Mouse (Mus musculus) left cerebral cortex, adult 2 months (tissue): Measurements from ENCODE around the gene Ndufs2. TPM values are rescaled to one million over a fixed set of nuclear protein-coding genes. Genes with fewer than 3 reads are reported as not detected.
A peak's percentile ranks its signal among the peaks of the same experiment; 100 is the strongest.

ENCODE experiments used
- DNase-seq, 2 experiments: peaks; one replicate each; pipeline ENCODE4 v3.0.0; 2021 to 2022; ENCODE audit warnings: low spot score in 2 of 2, mixed read lengths in 1 of 2; ENCODE audit errors: extremely low spot score in 1 of 2
- H3K27ac ChIP-seq: fragments of 200-600 bp; 2 replicates; pipeline ENCODE4 v1.8.1; 2022
- H3K4me3 ChIP-seq: fragments of 200-600 bp; 2 replicates; pipeline ENCODE4 v1.8.1; 2022
- CTCF ChIP-seq: fragments of 200-600 bp; IDR thresholded peaks from 2 replicates; pipeline ENCODE4 v1.8.1; 2022; ENCODE audit warnings: antibody characterized with exemption, mild to moderate bottlenecking, moderate library complexity
- intact Hi-C: fragments of 180-260 bp; cut with DNase I; formaldehyde crosslinking; loops from one replicate; pipeline ENCODE4 v1.15.1; 2025
- total RNA-seq, 2 experiments: library from RNA; stranded (reverse); gene quantifications; 2 replicates each; pipeline ENCODE4 v1.2.3; 2021

Ndufs2 gene
- total RNA-seq, 2 experiments from 2014 or later = 267 to 272 TPM

DNA sequence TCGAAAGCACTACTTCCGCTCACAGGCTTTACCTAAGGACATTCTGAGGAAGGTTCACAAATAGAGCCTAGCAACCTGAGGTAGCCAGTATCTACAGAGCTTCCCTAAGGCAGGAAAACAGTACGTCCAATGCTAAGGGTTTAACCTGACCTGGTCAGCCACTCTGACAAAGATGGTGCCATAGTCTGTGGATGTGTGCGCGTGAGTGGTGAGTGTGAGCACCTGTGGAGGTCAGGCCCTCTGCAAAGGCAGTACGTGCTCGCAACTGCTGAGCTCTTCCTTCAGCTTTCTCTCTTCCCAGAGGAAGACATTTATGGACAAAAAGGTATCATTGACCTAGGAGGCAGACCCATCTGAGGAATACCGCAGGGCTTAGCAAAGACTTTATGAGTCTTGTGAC is 27.2 kb upstream of the Ndufs2 start:
- H3K27ac ChIP-seq = no peak overlapping the region
- intact Hi-C loops = no loop called here
- no peak overlapping the region for H3K4me3 ChIP-seq
- peak in 1 of 2 experiments; percentile 4 for DNase-seq
- no peak for TF ChIP-seq CTCF

DNA sequence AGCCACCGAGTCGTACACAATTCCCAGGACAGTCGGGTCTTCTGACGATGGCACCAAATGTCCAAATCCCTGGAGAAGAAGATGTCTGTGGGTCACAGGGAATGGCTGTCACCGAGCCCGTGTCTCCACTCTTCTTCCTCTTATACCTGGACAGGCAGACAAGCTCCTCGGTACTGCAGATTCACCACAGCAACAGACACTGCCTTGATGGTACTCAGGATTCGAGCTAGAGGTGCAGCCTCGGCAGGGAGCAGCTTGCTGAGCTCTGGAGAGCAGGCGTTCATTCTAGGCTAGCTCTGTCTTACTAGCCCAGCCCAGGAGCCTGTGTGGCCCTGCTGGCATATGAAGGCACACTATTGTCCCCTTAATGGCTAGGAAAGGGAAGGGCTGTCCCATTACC is 26.5 kb upstream of the Ndufs2 start:
- Histone ChIP-seq H3K4me3 (no peak overlapping the region), H3K27ac (no peak overlapping the region)
- intact Hi-C loops = no loop called here
- DNase-seq = no peak
- no peak for TF ChIP-seq CTCF

DNA sequence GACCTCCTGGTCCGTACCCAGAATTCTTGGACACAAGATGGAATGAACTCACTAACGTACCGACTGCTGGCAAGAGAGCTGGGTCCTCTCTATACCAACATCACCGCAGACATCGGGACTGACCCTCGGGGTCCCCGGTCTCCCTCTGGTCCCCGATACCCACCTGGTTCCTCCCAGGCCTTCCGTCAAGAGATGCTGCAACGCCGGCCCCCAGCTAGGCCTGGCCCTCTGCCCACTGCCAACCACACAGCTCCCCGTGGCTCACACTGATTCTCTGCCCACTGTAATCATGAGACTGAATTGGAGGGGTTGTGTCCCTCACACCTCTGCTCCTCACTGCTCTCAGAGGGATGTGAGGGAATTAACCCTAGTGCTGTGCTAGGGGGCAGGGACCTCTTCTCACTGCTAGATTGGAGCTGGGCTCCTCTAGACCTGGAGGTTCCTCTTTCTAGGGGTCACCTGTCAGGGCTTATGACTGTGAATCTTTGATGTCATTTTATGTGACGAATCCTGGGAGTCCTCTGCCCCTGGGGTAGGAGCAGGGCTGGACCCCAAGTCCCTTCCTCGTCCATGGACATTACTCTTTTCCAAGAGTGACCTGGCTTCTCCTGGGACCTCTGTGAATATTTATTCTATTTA is 25.0 kb upstream of the Ndufs2 start:
- Histone ChIP-seq H3K4me3 (no peak overlapping the region), H3K27ac (no peak overlapping the region)
- intact Hi-C loops = no loop called here
- no peak for DNase-seq
- TF ChIP-seq CTCF = no peak

DNA sequence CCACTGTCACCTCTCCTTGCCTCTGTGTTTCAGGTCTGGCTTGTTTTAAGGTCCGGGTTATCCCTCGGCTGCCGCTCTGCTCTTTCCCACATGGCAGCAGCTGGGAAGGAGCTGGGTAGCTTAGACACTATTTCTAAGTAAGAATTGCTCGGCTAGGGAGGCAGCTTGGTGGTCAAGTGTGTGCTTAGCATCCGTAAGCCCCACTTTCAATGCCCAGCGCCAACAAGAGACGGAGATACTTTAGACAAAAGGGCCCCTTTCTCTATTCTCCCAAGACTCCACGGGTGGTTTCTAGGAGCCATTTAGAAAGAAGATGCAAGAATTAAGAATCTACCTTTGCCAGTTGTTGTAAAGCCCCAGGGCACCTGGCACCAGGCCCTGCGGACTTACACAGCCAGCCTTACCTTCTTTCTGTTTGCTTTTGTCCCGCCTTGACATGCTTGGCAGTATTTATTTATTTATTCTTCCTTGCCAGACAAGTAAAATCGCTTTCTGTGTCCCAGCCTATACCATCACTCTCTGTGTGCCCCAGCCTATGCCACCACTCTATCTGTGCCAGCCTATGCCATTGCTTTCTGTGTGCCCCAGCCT is 24.1 kb upstream of the Ndufs2 start:
- Histone ChIP-seq H3K4me3 (no peak overlapping the region), H3K27ac (no peak overlapping the region)
- DNase-seq = no peak
- intact Hi-C loops = no loop called here
- TF ChIP-seq CTCF = no peak

DNA sequence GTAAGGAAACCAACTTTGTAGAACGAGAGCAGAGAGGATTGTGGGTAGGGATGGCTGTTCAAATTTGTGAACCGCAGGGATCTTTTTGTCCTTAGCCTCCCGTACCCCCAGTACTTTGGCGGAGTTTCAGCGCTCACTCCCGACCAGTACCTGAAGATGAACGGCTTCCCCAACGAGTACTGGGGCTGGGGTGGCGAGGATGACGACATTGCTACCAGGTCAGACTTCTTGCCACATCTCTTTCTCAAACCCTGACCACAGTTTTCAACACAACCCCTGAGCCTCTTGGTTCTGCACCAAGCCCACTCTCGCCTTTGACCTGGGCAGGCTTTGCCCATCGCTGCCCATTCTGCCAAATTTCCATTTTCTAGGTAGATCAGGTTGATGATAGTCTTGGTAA is 23.0 kb upstream of the Ndufs2 start:
- DNase-seq = no peak
- Histone ChIP-seq H3K4me3 (no peak overlapping the region), H3K27ac (no peak overlapping the region)
- intact Hi-C loops = no loop called here
- no peak for TF ChIP-seq CTCF

DNA sequence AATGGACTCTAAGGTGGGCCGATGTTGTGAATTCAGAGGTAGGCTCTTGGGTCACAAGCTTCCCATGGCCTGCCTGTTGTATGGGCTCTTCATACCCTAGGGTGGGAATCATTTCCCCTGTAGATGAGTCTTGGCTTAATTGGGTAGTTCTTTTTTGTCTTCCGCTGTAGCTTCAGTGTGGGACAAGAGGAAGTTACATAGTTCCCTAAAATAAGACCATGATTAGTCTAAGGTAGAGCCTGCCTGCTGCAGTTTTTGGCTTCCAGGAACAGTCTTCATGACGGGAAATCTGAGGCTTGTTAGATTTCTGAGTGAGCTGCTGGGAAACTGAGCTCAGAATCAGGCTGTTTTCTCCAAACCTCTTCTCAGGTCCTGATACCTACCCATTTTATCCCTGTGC is 20.9 kb upstream of the Ndufs2 start:
- Histone ChIP-seq H3K4me3 (no peak overlapping the region), H3K27ac (no peak overlapping the region)
- intact Hi-C loops = no loop called here
- no peak for TF ChIP-seq CTCF
- no peak for DNase-seq

DNA sequence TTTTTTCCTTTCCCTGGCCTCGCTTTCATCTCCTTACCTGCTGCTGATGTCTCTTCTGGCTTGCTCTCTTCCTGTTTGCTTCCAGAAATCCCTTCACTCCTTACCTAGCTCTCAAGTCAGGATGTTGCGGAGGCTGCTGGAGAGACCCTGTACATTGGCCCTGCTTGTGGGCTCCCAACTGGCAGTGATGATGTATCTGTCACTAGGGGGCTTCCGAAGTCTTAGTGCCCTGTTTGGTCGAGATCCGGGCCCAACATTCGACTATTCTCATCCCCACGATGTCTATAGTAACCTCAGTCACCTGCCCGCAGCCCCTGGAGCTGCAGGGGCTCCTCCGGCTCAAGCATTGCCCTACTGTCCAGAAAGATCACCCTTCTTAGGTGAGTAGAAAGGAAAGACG is 20.4 kb upstream of the Ndufs2 start:
- intact Hi-C loops = no loop called here
- no peak for TF ChIP-seq CTCF
- Histone ChIP-seq H3K4me3 (peak overlapping the region; percentile 89), H3K27ac (no peak overlapping the region)
- DNase-seq = no peak

DNA sequence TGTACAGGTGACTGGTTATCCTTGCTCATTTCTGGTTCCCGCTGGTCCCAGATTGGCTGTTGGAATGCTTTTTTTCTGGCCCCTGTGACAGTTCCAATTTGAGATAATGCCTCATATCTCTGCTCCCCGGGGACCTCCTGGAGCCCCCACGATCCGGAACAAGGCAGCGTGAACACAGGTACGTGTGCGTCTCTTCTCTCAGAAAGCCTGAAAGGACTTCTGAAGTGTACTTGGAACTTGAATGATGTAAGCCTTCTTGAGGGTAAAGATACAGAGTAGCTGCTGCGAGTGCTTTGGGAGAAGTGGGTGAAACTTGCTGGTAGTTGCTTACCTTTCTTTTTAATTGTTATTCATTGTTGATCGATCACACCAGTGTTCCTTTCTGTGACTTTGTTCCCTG is 20.0 kb upstream of the Ndufs2 start:
- Histone ChIP-seq H3K27ac (no peak overlapping the region), H3K4me3 (peak overlapping the region; percentile 89)
- DNase-seq = no peak
- intact Hi-C loops = no loop called here
- TF ChIP-seq CTCF = no peak

DNA sequence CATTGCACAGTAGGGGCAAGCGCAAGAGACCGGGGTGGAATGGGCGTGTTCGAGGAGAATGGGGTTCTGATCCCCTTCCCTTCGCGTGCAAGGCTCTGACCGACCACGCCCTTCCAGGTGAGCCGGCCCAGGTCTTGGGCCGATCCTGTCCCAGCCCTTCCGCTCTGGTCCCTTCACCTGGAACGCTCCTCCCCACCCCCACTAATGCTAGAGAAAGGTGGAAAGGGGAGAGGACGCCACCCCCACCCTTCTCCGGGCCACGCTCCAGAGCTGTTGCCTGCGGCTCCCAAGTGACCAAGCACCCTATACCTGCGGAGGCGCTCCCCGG is 19.3 kb upstream of the Ndufs2 start:
- Histone ChIP-seq H3K27ac (peak overlapping the region; percentile 89), H3K4me3 (peak overlapping the region; percentile 89)
- no peak for DNase-seq
- intact Hi-C loops = loop anchor here (1.0 kb wide), 1 partner anchor 11 kb away; the partner anchor contains the start of gene Ppox
- TF ChIP-seq CTCF = no peak

DNA sequence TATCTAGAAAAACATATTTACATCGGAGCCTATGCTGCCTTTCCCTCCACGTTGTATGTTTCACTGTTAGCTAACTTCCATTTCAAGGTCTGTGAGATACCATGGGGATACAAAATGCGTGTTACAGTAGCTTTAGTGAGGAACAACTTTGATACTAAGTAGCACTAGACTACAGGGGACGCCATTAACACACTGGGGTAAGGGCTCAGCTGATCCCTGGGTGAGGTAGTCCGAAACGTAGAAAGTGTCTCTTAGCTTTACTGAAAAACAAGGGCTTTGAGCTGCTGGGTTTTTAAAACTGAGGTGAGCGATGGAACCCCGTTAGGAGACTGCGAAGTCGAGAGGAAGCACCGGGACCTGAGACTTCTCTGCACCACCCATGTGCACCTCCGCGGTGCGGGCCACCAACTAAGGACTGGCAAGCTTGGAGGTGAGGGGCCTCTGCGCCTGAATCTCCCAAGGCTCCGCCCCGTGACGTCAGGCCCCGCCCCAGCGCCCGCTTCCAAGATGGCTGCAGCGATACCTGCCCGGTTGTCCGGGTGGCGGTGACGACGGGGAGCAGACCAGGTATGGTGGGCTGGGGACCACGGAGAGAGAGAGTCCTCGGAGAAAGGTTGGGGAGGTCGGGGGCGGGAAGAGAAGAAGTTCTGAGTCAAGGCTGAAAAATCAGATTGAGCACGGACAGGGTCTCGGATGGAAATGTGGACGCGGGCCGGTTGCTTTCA is 18.8 kb upstream of the Ndufs2 start, which contains the start of gene B4galt3:
TSS of gene B4galt3 (plus strand) at position 481 of the 725 bp plus-strand sequence.
- DNase-seq = peak; percentile 94 to 97
- Histone ChIP-seq H3K27ac (peak within 1 kb of the TSS; percentile 89), H3K4me3 (peak within 1 kb of the TSS; percentile 89)
- no peak for TF ChIP-seq CTCF
- intact Hi-C loops = loop anchor here (1.0 kb wide), 1 partner anchor 11 kb away; the partner anchor contains the start of gene Ppox

DNA sequence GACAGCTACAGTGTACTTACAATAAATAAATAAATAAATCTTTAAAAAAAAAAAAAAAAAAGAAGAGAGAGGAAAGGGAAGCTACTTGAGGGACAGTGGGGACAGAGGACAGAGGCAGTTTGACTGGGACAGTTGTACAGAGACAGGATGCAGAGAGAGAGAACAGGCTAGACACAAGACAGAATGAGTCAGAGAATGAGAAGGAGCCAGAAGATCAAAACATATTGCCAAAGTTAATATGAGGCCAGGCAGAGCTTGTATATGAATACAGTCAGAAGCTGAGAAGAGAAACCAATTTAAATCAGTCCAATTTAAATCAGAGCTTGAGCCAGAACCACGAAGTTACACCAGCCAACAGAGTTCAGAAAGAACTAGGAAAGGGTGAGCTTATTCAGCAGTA is 17.2 kb upstream of the Ndufs2 start:
- intact Hi-C loops = no loop called here
- no peak for TF ChIP-seq CTCF
- H3K4me3 ChIP-seq = no peak overlapping the region
- DNase-seq = no peak
- no peak overlapping the region for H3K27ac ChIP-seq

DNA sequence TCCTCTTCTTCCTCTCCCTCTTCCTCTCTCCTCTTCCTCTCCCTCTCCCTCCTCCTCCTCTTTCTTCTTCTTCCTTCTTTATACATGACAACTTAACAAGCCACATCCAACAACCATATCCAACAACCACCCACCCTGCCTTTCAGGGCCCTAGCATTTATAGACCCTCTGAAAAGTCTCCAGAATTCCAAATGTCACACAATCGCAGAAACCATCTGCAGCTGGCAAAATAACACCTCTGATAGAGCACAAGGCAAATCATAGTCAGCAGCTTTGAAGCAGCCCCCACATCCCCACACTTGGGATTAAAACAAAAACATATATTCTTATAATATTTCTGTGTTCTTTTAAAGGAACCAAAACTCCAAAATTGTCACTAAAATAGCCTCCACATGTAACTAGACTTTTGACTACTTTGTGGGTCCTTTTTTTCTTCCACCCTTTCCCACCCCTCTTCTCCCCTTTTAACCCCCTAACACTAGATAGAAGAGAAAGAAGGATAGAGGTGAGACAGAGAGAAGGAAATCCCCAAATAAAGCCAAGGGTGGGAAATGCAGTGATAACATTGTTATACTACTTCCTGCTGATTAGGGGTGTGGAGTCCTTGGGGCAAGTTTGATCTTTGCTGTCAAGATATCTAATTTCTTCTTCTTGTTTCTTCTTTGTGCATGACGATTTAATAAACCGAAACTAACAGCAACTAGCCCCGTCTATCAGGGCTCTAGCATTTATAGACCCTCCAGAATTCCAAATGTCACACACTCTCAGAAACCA is 15.0 kb upstream of the Ndufs2 start:
- TF ChIP-seq CTCF = no peak
- Histone ChIP-seq H3K27ac (no peak overlapping the region), H3K4me3 (no peak overlapping the region)
- no peak for DNase-seq
- intact Hi-C loops = no loop called here
